Mouse (Mus musculus) neural tube, embryonic 11.5 days (tissue): ENCODE data around the gene Hbb-y. TPM values are rescaled to one million over a fixed set of nuclear protein-coding genes. Genes with fewer than 3 reads are reported as not detected.
"Not testable (repeated sequence)": the region's sequence is repeated elsewhere in the genome, so short reads cannot be mapped to it uniquely, and the experiment has no call there.

Experiments used
- ATAC-seq: fragments of 200-750 bp; cut with Nextera tagmentation; 2 replicates; pipeline ENCODE4 v1.8.0; 2017; ENCODE audit warnings: moderate number of reproducible peaks, mild to moderate bottlenecking, moderate TSS enrichment, moderate library complexity; ENCODE audit not compliant: insufficient read depth, low FRiP score, low TSS enrichment
- DNase-seq: peaks from one replicate; pipeline ENCODE4 v3.0.0-alpha.2; 2015; ENCODE audit warnings: low spot score
- H3K27ac ChIP-seq: fragments of 300-500 bp; sonication (generic); 2 replicates; pipeline ENCODE4 v1.5.1; 2014; ENCODE audit warnings: low read depth, mild to moderate bottlenecking, low read length
- H3K27me3 ChIP-seq: fragments of 300-500 bp; sonication (generic); 2 replicates; pipeline ENCODE4 v1.6.1; 2014; ENCODE audit warnings: mild to moderate bottlenecking, low read length, mixed read lengths; ENCODE audit not compliant: control insufficient read depth, insufficient read depth
- H3K36me3 ChIP-seq: fragments of 300-500 bp; sonication (generic); 2 replicates; pipeline ENCODE4 v1.6.1; 2014; ENCODE audit warnings: mild to moderate bottlenecking, low read length, moderate library complexity, mixed read lengths; ENCODE audit not compliant: control insufficient read depth, insufficient read depth
- H3K4me1 ChIP-seq: fragments of 300-500 bp; sonication (generic); 2 replicates; pipeline ENCODE4 v1.6.1; 2014; ENCODE audit warnings: low read length, mixed read lengths; ENCODE audit not compliant: control insufficient read depth, insufficient read depth
- H3K4me2 ChIP-seq: fragments of 300-500 bp; sonication (generic); 2 replicates; pipeline ENCODE4 v1.6.1; 2014; ENCODE audit warnings: low read depth, mild to moderate bottlenecking, moderate library complexity
- H3K4me3 ChIP-seq: fragments of 300-500 bp; sonication (generic); 2 replicates; pipeline ENCODE4 v1.5.1; 2014; ENCODE audit warnings: low read depth, low read length
- H3K9ac ChIP-seq: fragments of 300-500 bp; sonication (generic); 2 replicates; pipeline ENCODE4 v1.6.1; 2014; ENCODE audit warnings: mild to moderate bottlenecking, low read length
- H3K9me3 ChIP-seq: fragments of 300-500 bp; sonication (generic); 2 replicates; pipeline ENCODE4 v1.6.1; 2016; ENCODE audit warnings: low read length; ENCODE audit not compliant: control insufficient read depth
- WGBS: fragments of 180-500 bp; shearing (Covaris S2); extraction: QIAGEN DNeasy Blood & Tissue Kit; methylation state at CpG from one replicate; pipeline ENCODE4 v1.1.7; 2014; 5-methylcytosine and 5-hydroxymethylcytosine counted together
- polyA plus RNA-seq: library from polyadenylated mRNA; unstranded; fragments of >200 nt; fragmentation: Nextera tagmentation; extraction: Ambion mirVana; gene quantifications from 2 replicates; pipeline ENCODE4 v1.2.1, GENCODE M21; 2014

The Hbb-y gene
- polyA plus RNA-seq, 1 experiment from 2014 or later = 8,929 TPM

- WGBS = 94% methylated on average over 3 of the region's 3 CpGs
- ATAC-seq (no peak), DNase-seq (no peak)
- H3K27ac ChIP-seq = no peak overlapping the region
- no peaks in the 10 kb centered on the region for H3K4me1 ChIP-seq
- H3K27me3 ChIP-seq = no peaks in the 10 kb centered on the region
- H3K9me3 ChIP-seq = no peaks in the 10 kb centered on the region
- no peak overlapping the region for H3K4me2 ChIP-seq
- H3K9ac ChIP-seq = no peak overlapping the region
- no peak overlapping the region for H3K4me3 ChIP-seq
- H3K36me3 ChIP-seq = no peaks in the 10 kb centered on the region
Observed at GRCm38 (mm10) chr7:103825536-103826254, 27.3 kb downstream of the Hbb-y start.

GRCm38 (mm10) chr7:103824597-103824996 is 28.4 kb downstream of the Hbb-y start:
- DNase-seq (no peak), ATAC-seq (no peak)
- 96% methylated on average over 2 of the region's 2 CpGs for WGBS
- Histone ChIP-seq H3K27ac (no peak overlapping the region), H3K36me3 (no peaks in the 10 kb centered on the region), H3K4me1 (no peaks in the 10 kb centered on the region), H3K4me3 (no peak overlapping the region), H3K27me3 (no peaks in the 10 kb centered on the region), H3K9me3 (no peaks in the 10 kb centered on the region), H3K9ac (no peak overlapping the region), H3K4me2 (no peak overlapping the region)

- DNase-seq, H3K9me3 ChIP-seq, H3K4me1 ChIP-seq, H3K9ac ChIP-seq, H3K27me3 ChIP-seq, H3K4me2 ChIP-seq, ATAC-seq, H3K27ac ChIP-seq, H3K36me3 ChIP-seq, H3K4me3 ChIP-seq: not testable (repeated sequence)
- 90% methylated on average over 1 of the region's 2 CpGs for WGBS
Observed at GRCm38 (mm10) chr7:103815085-103815484, 37.9 kb downstream of the Hbb-y start.

- H3K27ac ChIP-seq = no peak within 1 kb of the TSS
- no peak for DNase-seq
- no peak within 1 kb of the TSS for H3K4me3 ChIP-seq
- ATAC-seq = no peak
- H3K4me2 ChIP-seq = no peak within 1 kb of the TSS
- WGBS = 88% methylated on average over 3 of the region's 3 CpGs
- H3K27me3 ChIP-seq = no peaks in the 10 kb centered on the region
- H3K36me3 ChIP-seq = no peaks in the 10 kb centered on the region
- no peaks in the 10 kb centered on the region for H3K4me1 ChIP-seq
- no peak within 1 kb of the TSS for H3K9ac ChIP-seq
- no peaks in the 10 kb centered on the region for H3K9me3 ChIP-seq
Observed at GRCm38 (mm10) chr7:103813766-103814165, 39.2 kb downstream of the Hbb-y start, which contains the start of gene Hbb-bt. Gene Hbb-bt, minus strand, starts transcription at chr7:103813996.

- not testable (repeated sequence) for H3K9me3 ChIP-seq, H3K4me3 ChIP-seq, H3K4me1 ChIP-seq, H3K27me3 ChIP-seq, DNase-seq, ATAC-seq, H3K4me2 ChIP-seq, H3K9ac ChIP-seq, H3K27ac ChIP-seq, H3K36me3 ChIP-seq
- WGBS = no CpG with 5 or more reads among the region's 3 CpGs
Observed at GRCm38 (mm10) chr7:103813152-103813551, 39.9 kb downstream of the Hbb-y start.

- no peak overlapping the region for H3K9ac ChIP-seq
- no peak for DNase-seq
- H3K36me3 ChIP-seq = no peaks in the 10 kb centered on the region
- no peaks in the 10 kb centered on the region for H3K4me1 ChIP-seq
- H3K4me3 ChIP-seq = no peak overlapping the region
- ATAC-seq = no peak
- no peaks in the 10 kb centered on the region for H3K9me3 ChIP-seq
- 77% methylated on average over 1 of the region's 1 CpGs for WGBS
- H3K27me3 ChIP-seq = no peaks in the 10 kb centered on the region
- no peak overlapping the region for H3K27ac ChIP-seq
- no peak overlapping the region for H3K4me2 ChIP-seq
Observed at GRCm38 (mm10) chr7:103812174-103812573, 40.8 kb downstream of the Hbb-y start.

- Histone ChIP-seq H3K27me3 (no peaks in the 10 kb centered on the region), H3K9me3 (no peaks in the 10 kb centered on the region), H3K9ac (no peak overlapping the region), H3K36me3 (no peaks in the 10 kb centered on the region), H3K4me2 (no peak overlapping the region), H3K27ac (no peak overlapping the region), H3K4me1 (no peaks in the 10 kb centered on the region), H3K4me3 (no peak overlapping the region)
- 88% methylated on average over 1 of the region's 1 CpGs for WGBS
- ATAC-seq = no peak
- DNase-seq = no peak
Observed at GRCm38 (mm10) chr7:103811223-103811845, 41.7 kb downstream of the Hbb-y start.

- Histone ChIP-seq H3K27ac (no peak overlapping the region), H3K4me3 (no peak overlapping the region), H3K4me2 (no peak overlapping the region), H3K9me3 (no peaks in the 10 kb centered on the region), H3K27me3 (no peaks in the 10 kb centered on the region), H3K9ac (no peak overlapping the region), H3K4me1 (no peaks in the 10 kb centered on the region), H3K36me3 (no peaks in the 10 kb centered on the region)
- WGBS = 79% methylated on average over 3 of the region's 3 CpGs
- DNase-seq = no peak
- ATAC-seq = no peak
Observed at GRCm38 (mm10) chr7:103810746-103811145, 42.3 kb downstream of the Hbb-y start.

- 88% methylated on average over 1 of the region's 1 CpGs for WGBS
- Histone ChIP-seq H3K27me3 (no peaks in the 10 kb centered on the region), H3K9ac (no peak overlapping the region), H3K4me2 (no peak overlapping the region), H3K36me3 (no peaks in the 10 kb centered on the region), H3K27ac (no peak overlapping the region), H3K9me3 (no peaks in the 10 kb centered on the region), H3K4me1 (no peaks in the 10 kb centered on the region), H3K4me3 (no peak overlapping the region)
- DNase-seq = no peak
- no peak for ATAC-seq
Observed at GRCm38 (mm10) chr7:103810296-103810695, 42.7 kb downstream of the Hbb-y start.
